Mouse (Mus musculus): ENCODE results near the gene Adamtsl3.

GRCm38 (mm10) chr7:82379765-82380164, 44.3 kb downstream of the Adamtsl3 start:
- TF ChIP-seq POLR2A (IDR thresholded peaks at IDR 0.05; ENCODE audit: extremely low read depth, insufficient read depth, low read length) (no peak), CTCF (IDR thresholded peaks at IDR 0.05; ENCODE audit: extremely low read depth, insufficient read depth, low read length) (no peak)

All from cortical plate, adult 2 months (tissue).